Mouse (Mus musculus) hematopoietic multipotent progenitor cell, adult 10-12 weeks (in vitro differentiated cells): ENCODE data around the gene Gm10722. TPM values are rescaled to one million over a fixed set of nuclear protein-coding genes. Genes with fewer than 3 reads are reported as not detected.

Source experiments
- polyA plus RNA-seq: library from polyadenylated mRNA; stranded (reverse); fragments of >175 nt; gene quantifications from 2 replicates; pipeline ENCODE4 v1.2.3, GENCODE M21; 2012; ENCODE audit warnings: low replicate concordance

The Gm10722 gene
- 1.4 TPM in 1 of 2 replicates, not detected in the other for polyA plus RNA-seq

GRCm38 (mm10) chr9:3000445-3000972 is at the start of gene Gm10722:
Gm10722 (plus strand) TSS chr9:3000922.

GRCm38 (mm10) chr9:3002794-3003396 is 2.2 kb downstream of the Gm10722 start, which contains the start of gene Gm11168:
Gm11168 (plus strand) TSS chr9:3003346.

GRCm38 (mm10) chr9:3012733-3013279 is 12.1 kb downstream of the Gm10722 start, which contains the start of gene Gm10721:
Gm10721 (plus strand) TSS chr9:3013140.

GRCm38 (mm10) chr9:3015354-3015753 is 14.6 kb downstream of the Gm10722 start, which contains the start of gene Gm10720:
Gm10720 (plus strand) TSS chr9:3015654.

GRCm38 (mm10) chr9:3017108-3017507 is 16.4 kb downstream of the Gm10722 start, which contains the start of gene Gm10719:
Gm10719 (plus strand) TSS chr9:3017408.

GRCm38 (mm10) chr9:3023312-3023984 is 22.7 kb downstream of the Gm10722 start, which contains the start of gene Gm10718:
Gm10718 (plus strand) TSS chr9:3023547.

GRCm38 (mm10) chr9:3024912-3025467 is 24.3 kb downstream of the Gm10722 start, which contains the start of gene Gm10717:
Gm10717 (plus strand) TSS chr9:3025417.

GRCm38 (mm10) chr9:3034299-3034698 is 33.6 kb downstream of the Gm10722 start, which contains the start of gene Gm17535:
Gm17535 (plus strand) TSS chr9:3034599.

GRCm38 (mm10) chr9:3036577-3036976 is 35.9 kb downstream of the Gm10722 start, which contains the start of gene Gm10715:
Gm10715 (plus strand) TSS chr9:3036877.

Other genes starting within 250 kb of the Gm10722 start
- 1.3 TPM in 1 of 2 replicates, not detected in the other for gene Gm11168, start 2.4 kb downstream of the Gm10722 start, polyA plus RNA-seq
- 0.55 and 3.4 TPM in 2 replicates for gene Gm10721, start 12.2 kb downstream of the Gm10722 start, polyA plus RNA-seq
- not detected in 2 replicates for gene Gm10720, start 14.7 kb downstream of the Gm10722 start, polyA plus RNA-seq
- gene Gm10719, start 16.5 kb downstream of the Gm10722 start, polyA plus RNA-seq = 1.6 and 15.1 TPM in 2 replicates
- gene Gm10718, start 22.6 kb downstream of the Gm10722 start, polyA plus RNA-seq = 3.6 and 28.4 TPM in 2 replicates
- gene Gm10717, start 24.5 kb downstream of the Gm10722 start, polyA plus RNA-seq = 0.46 and 3.5 TPM in 2 replicates
- gene Gm17535, start 33.7 kb downstream of the Gm10722 start, polyA plus RNA-seq = 0.35 TPM in 1 of 2 replicates, not detected in the other
- gene Gm10715, start 36.0 kb downstream of the Gm10722 start, polyA plus RNA-seq = not detected in 2 replicates